Mouse (Mus musculus) lung, postnatal 0 days (tissue): ENCODE results near the gene Mboat7.
"Not testable (repeated sequence)": the region's sequence is repeated elsewhere in the genome, so short reads cannot be mapped to it uniquely, and the experiment has no call there.

Source experiments
- CTCF ChIP-seq: IDR thresholded peaks from 2 replicates; pipeline ENCODE4 v1.5.1; 2016; ENCODE audit warnings: antibody characterized with exemption, mild to moderate bottlenecking
- EP300 ChIP-seq: IDR thresholded peaks from 2 replicates; pipeline ENCODE4 v1.6.1; 2016; ENCODE audit warnings: antibody characterized with exemption, mild to moderate bottlenecking, control low read depth

- TF ChIP-seq CTCF, EP300: not testable (repeated sequence)
These were observed 39.4 kb upstream of the Mboat7 start for GRCm38 (mm10) chr7:3732675-3733074.
